Mouse (Mus musculus) neural tube, embryonic 13.5 days (tissue): ENCODE data around the gene Zbtb7a. TPM values are rescaled to one million over a fixed set of nuclear protein-coding genes. Genes with fewer than 3 reads are reported as not detected.
A peak's percentile ranks its signal among the peaks of the same experiment; 100 is the strongest.

Experiments used
- ATAC-seq: fragments of 200-750 bp; cut with Nextera tagmentation; 2 replicates; pipeline ENCODE4 v1.8.0; 2017; ENCODE audit warnings: low read depth, mild to moderate bottlenecking, moderate TSS enrichment, moderate library complexity
- H3K27ac ChIP-seq: fragments of 300-500 bp; sonication (generic); replicated peaks from 2 replicates; pipeline ENCODE4 v1.5.1; 2015; ENCODE audit warnings: moderate library complexity, mild to moderate bottlenecking, inconsistent platforms
- H3K27me3 ChIP-seq: fragments of 300-500 bp; sonication (generic); 2 replicates; pipeline ENCODE4 v1.6.1; 2015; ENCODE audit warnings: mild to moderate bottlenecking, inconsistent platforms
- H3K36me3 ChIP-seq: fragments of 300-500 bp; sonication (generic); 2 replicates; pipeline ENCODE4 v1.6.1; 2015; ENCODE audit warnings: mild to moderate bottlenecking, inconsistent platforms
- H3K4me1 ChIP-seq: fragments of 300-500 bp; sonication (generic); replicated peaks from 2 replicates; pipeline ENCODE4 v1.6.1; 2015; ENCODE audit warnings: inconsistent platforms
- H3K4me2 ChIP-seq: fragments of 300-500 bp; sonication (generic); 2 replicates; pipeline ENCODE4 v1.6.1; 2015; ENCODE audit warnings: inconsistent platforms, mild to moderate bottlenecking, moderate library complexity
- H3K4me3 ChIP-seq: fragments of 300-500 bp; sonication (generic); 2 replicates; pipeline ENCODE4 v1.5.1; 2015; ENCODE audit warnings: mild to moderate bottlenecking, inconsistent platforms
- H3K9ac ChIP-seq: fragments of 300-500 bp; sonication (generic); 2 replicates; pipeline ENCODE4 v1.6.1; 2015; ENCODE audit warnings: moderate library complexity, mild to moderate bottlenecking, inconsistent platforms
- H3K9me3 ChIP-seq: fragments of 300-500 bp; sonication (generic); 2 replicates; pipeline ENCODE4 v1.6.1; 2016; ENCODE audit warnings: inconsistent platforms
- WGBS: fragments of 180-500 bp; shearing (Covaris S2); methylation state at CpG from one replicate; pipeline ENCODE4 v1.1.7; 2015; 5-methylcytosine and 5-hydroxymethylcytosine counted together
- polyA plus RNA-seq: library from polyadenylated mRNA; unstranded; fragments of >200 nt; fragmentation: Nextera tagmentation; extraction: Ambion mirVana; gene quantifications from 2 replicates; pipeline ENCODE4 v1.2.1, GENCODE M21; 2015

Zbtb7a gene
- polyA plus RNA-seq, 1 experiment from 2014 or later: 12.2 TPM

GRCm38 (mm10) chr10:81140717-81141454 lies 5.9 kb downstream of the Zbtb7a start:
- no peak for ATAC-seq
- Histone ChIP-seq H3K27me3 (no peaks in the 10 kb centered on the region), H3K4me1 (peaks cover 66% of the 10 kb centered on the region), H3K9ac (peak overlapping the region; percentile 87), H3K36me3 (peaks cover 26% of the 10 kb centered on the region), H3K9me3 (no peaks in the 10 kb centered on the region), H3K4me3 (peak overlapping the region; percentile 14), H3K4me2 (peak overlapping the region; percentile 97), H3K27ac (peak overlapping the region; percentile 23; the same call in 1 of the 2 replicates)
- 56% methylated on average over 10 of the region's 10 CpGs for WGBS

GRCm38 (mm10) chr10:81141455-81142210 lies 6.6 kb downstream of the Zbtb7a start:
- WGBS: 81% methylated on average over 7 of the region's 7 CpGs
- Histone ChIP-seq H3K9me3 (no peaks in the 10 kb centered on the region), H3K9ac (peak overlapping the region; percentile 87), H3K4me1 (peaks cover 65% of the 10 kb centered on the region), H3K4me3 (no peak overlapping the region), H3K36me3 (peaks cover 34% of the 10 kb centered on the region), H3K27me3 (no peaks in the 10 kb centered on the region), H3K4me2 (peak overlapping the region; percentile 97), H3K27ac (0 out of 2 replicates have a peak overlapping the region, but pooled peaks have one; percentile 38)
- no peak for ATAC-seq

- no peak for ATAC-seq
- 50% methylated on average over 5 of the region's 5 CpGs for WGBS
- no peak overlapping the region for H3K4me3 ChIP-seq
- peak overlapping the region; percentile 42 for H3K27ac ChIP-seq
- H3K9me3 ChIP-seq: no peaks in the 10 kb centered on the region
- H3K27me3 ChIP-seq: no peaks in the 10 kb centered on the region
- peaks cover 65% of the 10 kb centered on the region for H3K4me1 ChIP-seq
- peaks cover 43% of the 10 kb centered on the region for H3K36me3 ChIP-seq
- no peak overlapping the region for H3K4me2 ChIP-seq
- peak overlapping the region; percentile 17; the same call in 1 of the 2 replicates for H3K9ac ChIP-seq
These were observed 7.5 kb downstream of the Zbtb7a start for GRCm38 (mm10) chr10:81142551-81142981.

- no peak overlapping the region for H3K9ac ChIP-seq
- H3K4me3 ChIP-seq: no peak overlapping the region
- H3K4me1 ChIP-seq: peaks cover 62% of the 10 kb centered on the region
- H3K36me3 ChIP-seq: peaks cover 49% of the 10 kb centered on the region
- no peaks in the 10 kb centered on the region for H3K9me3 ChIP-seq
- H3K27me3 ChIP-seq: no peaks in the 10 kb centered on the region
- H3K4me2 ChIP-seq: no peak overlapping the region
- no peak for ATAC-seq
- 86% methylated on average over 7 of the region's 7 CpGs for WGBS
- peak overlapping the region; percentile 42; the same call in 1 of the 2 replicates for H3K27ac ChIP-seq
These were observed 8.2 kb downstream of the Zbtb7a start for GRCm38 (mm10) chr10:81143157-81143633.

GRCm38 (mm10) chr10:81143845-81144437 lies 8.9 kb downstream of the Zbtb7a start:
- no peak overlapping the region for H3K4me2 ChIP-seq
- H3K9me3 ChIP-seq: no peaks in the 10 kb centered on the region
- H3K27ac ChIP-seq: no peak overlapping the region
- 94% methylated on average over 52 of the region's 52 CpGs for WGBS
- no peak overlapping the region for H3K4me3 ChIP-seq
- H3K27me3 ChIP-seq: no peaks in the 10 kb centered on the region
- ATAC-seq: no peak
- no peak overlapping the region for H3K9ac ChIP-seq
- peaks cover 57% of the 10 kb centered on the region for H3K36me3 ChIP-seq
- H3K4me1 ChIP-seq: peaks cover 54% of the 10 kb centered on the region

GRCm38 (mm10) chr10:81144667-81145066 lies 9.6 kb downstream of the Zbtb7a start:
- H3K9ac ChIP-seq: no peak overlapping the region
- peaks cover 64% of the 10 kb centered on the region for H3K36me3 ChIP-seq
- H3K9me3 ChIP-seq: no peaks in the 10 kb centered on the region
- no peak overlapping the region for H3K4me2 ChIP-seq
- H3K27ac ChIP-seq: no peak overlapping the region
- H3K27me3 ChIP-seq: no peaks in the 10 kb centered on the region
- H3K4me1 ChIP-seq: peaks cover 47% of the 10 kb centered on the region
- ATAC-seq: no peak
- H3K4me3 ChIP-seq: no peak overlapping the region
- 96% methylated on average over 27 of the region's 27 CpGs for WGBS

- no peak for ATAC-seq
- no peak overlapping the region for H3K9ac ChIP-seq
- no peak overlapping the region for H3K4me2 ChIP-seq
- H3K27ac ChIP-seq: no peak overlapping the region
- H3K4me1 ChIP-seq: peaks cover 41% of the 10 kb centered on the region
- H3K9me3 ChIP-seq: no peaks in the 10 kb centered on the region
- peaks cover 69% of the 10 kb centered on the region for H3K36me3 ChIP-seq
- H3K4me3 ChIP-seq: no peak overlapping the region
- 95% methylated on average over 6 of the region's 6 CpGs for WGBS
- H3K27me3 ChIP-seq: no peaks in the 10 kb centered on the region
These were observed 10.3 kb downstream of the Zbtb7a start for GRCm38 (mm10) chr10:81145307-81145706.

- no peak overlapping the region for H3K27ac ChIP-seq
- H3K4me1 ChIP-seq: peaks cover 36% of the 10 kb centered on the region
- H3K27me3 ChIP-seq: no peaks in the 10 kb centered on the region
- 79% methylated on average over 7 of the region's 7 CpGs for WGBS
- no peak overlapping the region for H3K4me3 ChIP-seq
- peaks cover 72% of the 10 kb centered on the region for H3K36me3 ChIP-seq
- no peak for ATAC-seq
- H3K4me2 ChIP-seq: no peak overlapping the region
- H3K9ac ChIP-seq: no peak overlapping the region
- H3K9me3 ChIP-seq: no peaks in the 10 kb centered on the region
These were observed 10.8 kb downstream of the Zbtb7a start for GRCm38 (mm10) chr10:81145778-81146177.

GRCm38 (mm10) chr10:81146296-81146695 lies 11.3 kb downstream of the Zbtb7a start:
- no peak overlapping the region for H3K4me2 ChIP-seq
- H3K27me3 ChIP-seq: no peaks in the 10 kb centered on the region
- no peak overlapping the region for H3K9ac ChIP-seq
- H3K9me3 ChIP-seq: no peaks in the 10 kb centered on the region
- H3K27ac ChIP-seq: no peak overlapping the region
- H3K36me3 ChIP-seq: peaks cover 72% of the 10 kb centered on the region
- peaks cover 31% of the 10 kb centered on the region for H3K4me1 ChIP-seq
- WGBS: 84% methylated on average over 4 of the region's 4 CpGs
- H3K4me3 ChIP-seq: no peak overlapping the region
- no peak for ATAC-seq

- Histone ChIP-seq H3K27me3 (no peaks in the 10 kb centered on the region), H3K4me2 (no peak overlapping the region), H3K4me3 (no peak overlapping the region), H3K9ac (no peak overlapping the region), H3K27ac (no peak overlapping the region), H3K9me3 (no peaks in the 10 kb centered on the region), H3K36me3 (peaks cover 83% of the 10 kb centered on the region), H3K4me1 (0 out of 2 replicates have a peak, but pooled peaks cover 7% of the 10 kb centered on the region)
- WGBS: 80% methylated on average over 6 of the region's 6 CpGs
- no peak for ATAC-seq
These were observed 16.2 kb downstream of the Zbtb7a start for GRCm38 (mm10) chr10:81151261-81151660.

- Histone ChIP-seq H3K36me3 (peaks cover 83% of the 10 kb centered on the region), H3K4me2 (no peak overlapping the region), H3K9me3 (no peaks in the 10 kb centered on the region), H3K9ac (no peak overlapping the region), H3K27ac (peak overlapping the region; percentile 0; the same call in 1 of the 2 replicates), H3K4me3 (no peak overlapping the region), H3K27me3 (no peaks in the 10 kb centered on the region), H3K4me1 (0 out of 2 replicates have a peak, but pooled peaks cover 7% of the 10 kb centered on the region)
- ATAC-seq: no peak
- 80% methylated on average over 12 of the region's 12 CpGs for WGBS
These were observed 17.6 kb downstream of the Zbtb7a start for GRCm38 (mm10) chr10:81152609-81153008.

- no peak overlapping the region for H3K4me2 ChIP-seq
- peaks cover 83% of the 10 kb centered on the region for H3K36me3 ChIP-seq
- H3K27me3 ChIP-seq: no peaks in the 10 kb centered on the region
- WGBS: 93% methylated on average over 12 of the region's 12 CpGs
- H3K9ac ChIP-seq: no peak overlapping the region
- no peak for ATAC-seq
- no peaks in the 10 kb centered on the region for H3K9me3 ChIP-seq
- no peak overlapping the region for H3K27ac ChIP-seq
- H3K4me3 ChIP-seq: no peak overlapping the region
- H3K4me1 ChIP-seq: 0 out of 2 replicates have a peak, but pooled peaks cover 7% of the 10 kb centered on the region
These were observed 19.3 kb downstream of the Zbtb7a start for GRCm38 (mm10) chr10:81154313-81154712.
